Mouse (Mus musculus): ENCODE measurements around the gene Dna2. TPM values are rescaled to one million over a fixed set of nuclear protein-coding genes. Genes with fewer than 3 reads are reported as not detected.
A peak's percentile ranks its signal among the peaks of the same experiment; 100 is the strongest.

Gene Dna2
- total and polyA plus RNA-seq, 2 experiments from 2014 or later: 3.7 to 6.1 TPM

GRCm38 (mm10) chr10:62980039-62980954, 33.5 kb downstream of the Dna2 start, which contains the start of gene Rufy2:
Gene Rufy2 (plus strand): TSS chr10:62980223.
- ATAC-seq: peak; percentile 95
- H3K4me2 ChIP-seq (ENCODE audit: low read depth, low read length): peak within 1 kb of the TSS; percentile 59
- no peaks in the 10 kb centered on the region for H3K9me3 ChIP-seq (ENCODE audit: low read length)
- no peaks in the 10 kb centered on the region for H3K27me3 ChIP-seq (ENCODE audit: insufficient read depth, low read length)
- no peaks in the 10 kb centered on the region for H3K4me1 ChIP-seq (ENCODE audit: insufficient read depth, low read length)
- peak; percentile 94 for DNase-seq (ENCODE audit: low spot score)
- peaks cover 5% of the 10 kb centered on the region; the same call in 1 of the 2 replicates for H3K36me3 ChIP-seq (ENCODE audit: insufficient read depth, low read length)
- H3K27ac ChIP-seq: peak within 1 kb of the TSS; percentile 83
- peak; percentile 45 for TF ChIP-seq CTCF (IDR thresholded peaks at IDR 0.05; ENCODE audit: low read depth)
- 3% methylated on average over 61 of the region's 77 CpGs for WGBS
- H3K9ac ChIP-seq (replicated peaks; ENCODE audit: low read length): peak within 1 kb of the TSS; percentile 88
- H3K4me3 ChIP-seq (ENCODE audit: low read length): peak within 1 kb of the TSS; percentile 88

- no peak overlapping the region for H3K4me2 ChIP-seq (ENCODE audit: low read depth, low read length)
- no peaks in the 10 kb centered on the region for H3K9me3 ChIP-seq (ENCODE audit: low read length)
- no peak for ATAC-seq
- no peak for DNase-seq (ENCODE audit: low spot score)
- H3K36me3 ChIP-seq (ENCODE audit: insufficient read depth, low read length): peaks cover 18% of the 10 kb centered on the region; the same call in 1 of the 2 replicates
- no peaks in the 10 kb centered on the region for H3K27me3 ChIP-seq (ENCODE audit: insufficient read depth, low read length)
- H3K9ac ChIP-seq (replicated peaks; ENCODE audit: low read length): no peak overlapping the region
- WGBS: 97% methylated on average over 11 of the region's 11 CpGs
- TF ChIP-seq CTCF (IDR thresholded peaks at IDR 0.05; ENCODE audit: low read depth): no peak
- no peak overlapping the region for H3K27ac ChIP-seq
- no peaks in the 10 kb centered on the region for H3K4me1 ChIP-seq (ENCODE audit: insufficient read depth, low read length)
- H3K4me3 ChIP-seq (ENCODE audit: low read length): no peak overlapping the region
Observed at GRCm38 (mm10) chr10:62984072-62984471, 37.2 kb downstream of the Dna2 start.

GRCm38 (mm10) chr10:62984495-62984894, 37.7 kb downstream of the Dna2 start:
- Histone ChIP-seq H3K27ac (no peak overlapping the region), H3K4me3 (ENCODE audit: low read length) (no peak overlapping the region), H3K27me3 (ENCODE audit: insufficient read depth, low read length) (no peaks in the 10 kb centered on the region), H3K9me3 (ENCODE audit: low read length) (no peaks in the 10 kb centered on the region), H3K4me2 (ENCODE audit: low read depth, low read length) (no peak overlapping the region), H3K36me3 (ENCODE audit: insufficient read depth, low read length) (peaks cover 19% of the 10 kb centered on the region), H3K4me1 (ENCODE audit: insufficient read depth, low read length) (no peaks in the 10 kb centered on the region), H3K9ac (replicated peaks; ENCODE audit: low read length) (no peak overlapping the region)
- 92% methylated on average over 6 of the region's 6 CpGs for WGBS
- no peak for TF ChIP-seq CTCF (IDR thresholded peaks at IDR 0.05; ENCODE audit: low read depth)
- no peak for DNase-seq (ENCODE audit: low spot score)
- no peak for ATAC-seq

- H3K27me3 ChIP-seq (ENCODE audit: insufficient read depth, low read length): no peaks in the 10 kb centered on the region
- peaks cover 41% of the 10 kb centered on the region for H3K36me3 ChIP-seq (ENCODE audit: insufficient read depth, low read length)
- peak; percentile 58 for ATAC-seq
- H3K4me2 ChIP-seq (ENCODE audit: low read depth, low read length): no peak overlapping the region
- no peak overlapping the region for H3K27ac ChIP-seq
- H3K9me3 ChIP-seq (ENCODE audit: low read length): no peaks in the 10 kb centered on the region
- no peak overlapping the region for H3K9ac ChIP-seq (replicated peaks; ENCODE audit: low read length)
- peak; percentile 68 for DNase-seq (ENCODE audit: low spot score)
- 18% methylated on average over 3 of the region's 3 CpGs for WGBS
- TF ChIP-seq CTCF (IDR thresholded peaks at IDR 0.05; ENCODE audit: low read depth): peak; percentile 77
- no peaks in the 10 kb centered on the region for H3K4me1 ChIP-seq (ENCODE audit: insufficient read depth, low read length)
- no peak overlapping the region for H3K4me3 ChIP-seq (ENCODE audit: low read length)
Observed at GRCm38 (mm10) chr10:62987341-62987740, 40.5 kb downstream of the Dna2 start.

GRCm38 (mm10) chr10:62990636-62991035, 43.8 kb downstream of the Dna2 start:
- no peaks in the 10 kb centered on the region for H3K9me3 ChIP-seq (ENCODE audit: low read length)
- no peak overlapping the region for H3K4me2 ChIP-seq (ENCODE audit: low read depth, low read length)
- no peaks in the 10 kb centered on the region for H3K27me3 ChIP-seq (ENCODE audit: insufficient read depth, low read length)
- no peak for TF ChIP-seq CTCF (IDR thresholded peaks at IDR 0.05; ENCODE audit: low read depth)
- no peak overlapping the region for H3K4me3 ChIP-seq (ENCODE audit: low read length)
- DNase-seq (ENCODE audit: low spot score) (no peak), ATAC-seq (no peak)
- H3K36me3 ChIP-seq (ENCODE audit: insufficient read depth, low read length): peaks cover 61% of the 10 kb centered on the region
- 92% methylated on average over 15 of the region's 15 CpGs for WGBS
- no peak overlapping the region for H3K27ac ChIP-seq
- no peaks in the 10 kb centered on the region for H3K4me1 ChIP-seq (ENCODE audit: insufficient read depth, low read length)
- H3K9ac ChIP-seq (replicated peaks; ENCODE audit: low read length): no peak overlapping the region

GRCm38 (mm10) chr10:62993991-62994390, 47.2 kb downstream of the Dna2 start:
- H3K9ac ChIP-seq (replicated peaks; ENCODE audit: low read length): no peak overlapping the region
- WGBS: 75% methylated on average over 4 of the region's 9 CpGs

GRCm38 (mm10) chr10:63000584-63000983, 53.8 kb downstream of the Dna2 start:
- ATAC-seq: no peak
- no peak overlapping the region for H3K4me2 ChIP-seq (ENCODE audit: low read depth, low read length)

More at GRCm38 (mm10) chr10:62993991-62994390, 47.2 kb downstream of the Dna2 start:
- DNase-seq (ENCODE audit: low spot score): no peak
- no peak overlapping the region for H3K4me3 ChIP-seq (ENCODE audit: low read length)
- ATAC-seq: no peak
- no peaks in the 10 kb centered on the region for H3K9me3 ChIP-seq (ENCODE audit: low read length)
- no peaks in the 10 kb centered on the region for H3K27me3 ChIP-seq (ENCODE audit: insufficient read depth, low read length)
- H3K4me2 ChIP-seq (ENCODE audit: low read depth, low read length): no peak overlapping the region
- TF ChIP-seq CTCF (IDR thresholded peaks at IDR 0.05; ENCODE audit: low read depth): no peak
- no peak overlapping the region for H3K27ac ChIP-seq
- H3K4me1 ChIP-seq (ENCODE audit: insufficient read depth, low read length): no peaks in the 10 kb centered on the region
- peaks cover 73% of the 10 kb centered on the region for H3K36me3 ChIP-seq (ENCODE audit: insufficient read depth, low read length)

More at GRCm38 (mm10) chr10:63000584-63000983, 53.8 kb downstream of the Dna2 start:
- TF ChIP-seq CTCF (IDR thresholded peaks at IDR 0.05; ENCODE audit: low read depth): no peak
- WGBS: 66% methylated on average over 9 of the region's 9 CpGs
- DNase-seq (ENCODE audit: low spot score): no peak
- Histone ChIP-seq H3K9me3 (ENCODE audit: low read length) (no peaks in the 10 kb centered on the region), H3K27me3 (ENCODE audit: insufficient read depth, low read length) (no peaks in the 10 kb centered on the region), H3K27ac (no peak overlapping the region), H3K4me1 (ENCODE audit: insufficient read depth, low read length) (no peaks in the 10 kb centered on the region), H3K4me3 (ENCODE audit: low read length) (no peak overlapping the region), H3K9ac (replicated peaks; ENCODE audit: low read length) (no peak overlapping the region), H3K36me3 (ENCODE audit: insufficient read depth, low read length) (peaks cover 73% of the 10 kb centered on the region)

Data from hindbrain, postnatal 0 days (tissue).